ENCODE assay signal across 9 mouse cellular contexts in the genomic region with DNA sequence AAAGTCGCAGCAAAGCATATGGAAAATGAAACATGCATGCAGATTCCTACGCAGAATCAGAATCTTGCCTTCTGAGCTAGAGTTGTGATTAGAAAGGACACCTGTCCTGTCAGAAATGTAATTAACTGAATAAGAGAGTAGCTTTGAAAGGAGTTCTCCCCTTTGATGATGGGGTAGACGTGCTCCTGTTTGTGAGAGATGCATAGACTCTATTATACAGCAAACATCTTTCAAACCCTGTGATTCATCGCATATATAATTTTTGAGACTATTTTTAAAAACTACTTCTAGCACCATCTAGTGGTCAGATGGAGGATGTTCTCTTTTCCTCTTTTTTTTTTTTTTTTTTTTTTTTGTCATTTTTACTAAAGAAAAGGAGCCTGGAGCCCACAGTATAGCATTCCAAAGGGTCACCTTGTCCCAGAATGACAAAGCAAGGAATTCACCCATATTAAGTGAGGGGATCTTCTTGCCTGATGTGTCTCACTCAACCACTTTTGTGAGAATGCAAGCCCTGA.
DNase-seq lines count a peak whose midpoint lies in the region; ATAC-seq and TF ChIP-seq lines count a peak whose summit lies in the region.
"Had no signal": no experiment of that assay in that cellular context is flagged by ENCODE, and none has a peak within 500 bp of the region (broad histone marks: within the 10 kb centered on the region; RNA-seq: fewer than 3 reads in every experiment).

No protein-coding gene starts in this region.

- no peak overlapping the region for H3K27ac ChIP-seq in heart, embryonic 15.5 days
- no peak overlapping the region for H3K27ac ChIP-seq in heart, embryonic 11.5 days (ENCODE audit: low read depth, low read length)
- H3K27ac ChIP-seq in limb, embryonic 15.5 days, result peak overlapping the region; percentile 55; the same call in 1 of the 2 replicates
- H3K27ac ChIP-seq: liver, embryonic 14.5 days had no signal

- H3K4me1 ChIP-seq in heart, embryonic 15.5 days (replicated peaks), result no peaks in the 10 kb centered on the region
- H3K4me1 ChIP-seq in heart, embryonic 11.5 days (ENCODE audit: control insufficient read depth, insufficient read depth, low read length), result no peaks in the 10 kb centered on the region
- H3K4me1 ChIP-seq in limb, embryonic 15.5 days, result no peaks in the 10 kb centered on the region

- WGBS in heart, embryonic 15.5 days, result 35% methylated on average over 4 of the region's 4 CpGs
- 41% methylated on average over 4 of the region's 4 CpGs for WGBS in heart, embryonic 11.5 days (ENCODE audit: insufficient replicate concordance)
- 34% methylated on average over 4 of the region's 4 CpGs for WGBS in limb, embryonic 15.5 days

- H3K9ac ChIP-seq in heart, embryonic 15.5 days, result no peak overlapping the region
- no peak overlapping the region for H3K9ac ChIP-seq in heart, embryonic 11.5 days (ENCODE audit: low read depth, low read length)
- H3K9ac ChIP-seq in limb, embryonic 15.5 days, result no peak overlapping the region
- H3K9ac ChIP-seq: liver, embryonic 14.5 days had no signal

- intact Hi-C loops in left cerebral cortex, postnatal 10 days (cut with DNase I), result loop anchor here (5.0 kb wide), 2 partner anchors 84 to 274 kb away; partner anchors contain the start of gene Cped1

- H3K27me3 ChIP-seq in heart, embryonic 15.5 days, result no peaks in the 10 kb centered on the region
- H3K27me3 ChIP-seq in heart, embryonic 11.5 days (ENCODE audit: control insufficient read depth, insufficient read depth, low read length), result no peaks in the 10 kb centered on the region
- no peaks in the 10 kb centered on the region for H3K27me3 ChIP-seq in limb, embryonic 15.5 days

- no peaks in the 10 kb centered on the region for H3K36me3 ChIP-seq in heart, embryonic 15.5 days
- H3K36me3 ChIP-seq in heart, embryonic 11.5 days (ENCODE audit: control insufficient read depth, insufficient read depth, low read length), result no peaks in the 10 kb centered on the region
- H3K36me3 ChIP-seq in limb, embryonic 15.5 days, result peaks cover 7% of the 10 kb centered on the region; the same call in 1 of the 2 replicates

- no peak for ATAC-seq in heart, embryonic 15.5 days (replicated peaks; ENCODE audit: insufficient number of reproducible peaks, insufficient read depth, low FRiP score, low read depth)
- ATAC-seq in heart, embryonic 11.5 days (replicated peaks; ENCODE audit: insufficient number of reproducible peaks, low FRiP score, low TSS enrichment), result no peak
- ATAC-seq in limb, embryonic 15.5 days (ENCODE audit: insufficient number of reproducible peaks, low FRiP score, low TSS enrichment, low read depth), result no peak

- peak; percentile 24 for DNase-seq in CD4-positive helper T cell, adult 2 months (ENCODE audit: low read depth, low spot score)
- DNase-seq in brain, embryonic 14.5 days (ENCODE audit: low read depth), result peak; percentile 59
- no peak for DNase-seq in thymus, postnatal 36 days
- no peak for DNase-seq in left cerebral cortex, postnatal 10 days (ENCODE audit: extremely low spot score in 1 of 2, low spot score in 2 of 2)
- no peak for DNase-seq in frontal cortex, postnatal 14 days (ENCODE audit: low spot score in 2 of 2)

- no peaks in the 10 kb centered on the region for H3K9me3 ChIP-seq in heart, embryonic 15.5 days (replicated peaks)
- H3K9me3 ChIP-seq in heart, embryonic 11.5 days (replicated peaks; ENCODE audit: control insufficient read depth, low read length), result no peaks in the 10 kb centered on the region
- H3K9me3 ChIP-seq in limb, embryonic 15.5 days, result no peaks in the 10 kb centered on the region

- H3K4me2 ChIP-seq in heart, embryonic 15.5 days, result peak overlapping the region; percentile 38; the same call in 1 of the 2 replicates
- no peak overlapping the region for H3K4me2 ChIP-seq in heart, embryonic 11.5 days
- peak overlapping the region; percentile 8; the same call in 1 of the 2 replicates for H3K4me2 ChIP-seq in limb, embryonic 15.5 days

- TF ChIP-seq POLR2A in brain, embryonic 14.5 days (IDR thresholded peaks at IDR 0.05; ENCODE audit: borderline replicate concordance, extremely low read depth, insufficient read depth, insufficient read length, poor library complexity, severe bottlenecking), result no peak

- H3K4me3 ChIP-seq in heart, embryonic 15.5 days, result no peak overlapping the region
- H3K4me3 ChIP-seq in heart, embryonic 11.5 days (ENCODE audit: low read depth, low read length), result no peak overlapping the region
- H3K4me3 ChIP-seq in limb, embryonic 15.5 days, result no peak overlapping the region

- no peak for TF ChIP-seq CTCF in brain, embryonic 14.5 days (IDR thresholded peaks at IDR 0.05; ENCODE audit: borderline replicate concordance, extremely low read depth, insufficient read depth, insufficient read length)

Comparison
In these comparisons a context has a peak if more than half of its experiments do, and no peak if none do; other contexts are left out.
1. DNase-seq: peak in CD4-positive helper T cell, adult 2 months (single experiment) and brain, embryonic 14.5 days (single experiment); none in thymus, postnatal 36 days (0 of 2), left cerebral cortex, postnatal 10 days (0 of 2) and frontal cortex, postnatal 14 days (0 of 2).